Mouse (Mus musculus) layer of hippocampus, postnatal 25 days (tissue): Measurements from ENCODE around the gene Glt8d1. TPM values are rescaled to one million over a fixed set of nuclear protein-coding genes. Genes with fewer than 3 reads are reported as not detected.

ENCODE experiments used
- total RNA-seq, 2 experiments: library from RNA; stranded (reverse); gene quantifications; 2 replicates each; pipeline ENCODE4 v1.2.3; 2021

The Glt8d1 gene
- total RNA-seq, 2 experiments from 2014 or later = 35.7 to 49.0 TPM

Other genes starting within 250 kb of the Glt8d1 start
- 10 to 100 TPM; 19.2 to 24.6 TPM for gene Tmem110, start 175.8 kb upstream of the Glt8d1 start, total RNA-seq
- gene Mustn1, start 122.2 kb upstream of the Glt8d1 start, total RNA-seq = 1 to 10 TPM; 1.3 TPM
- gene Itih4, start 114.9 kb upstream of the Glt8d1 start, total RNA-seq = not detected
- 10 to 100 TPM; 25.4 to 25.7 TPM for gene Itih3, start 77.6 kb upstream of the Glt8d1 start, total RNA-seq
- gene Itih1, start 58.1 kb upstream of the Glt8d1 start, total RNA-seq = not detected
- gene Nek4, start 50.0 kb upstream of the Glt8d1 start, total RNA-seq = 10 to 100 TPM; 16.9 to 17.0 TPM
- 100 to 1,000 TPM; 171 to 189 TPM for gene Spcs1, start 272 bp downstream of the Glt8d1 start, total RNA-seq
- 10 to 100 TPM; 55.3 to 59.0 TPM for gene Pbrm1, start 17.7 kb downstream of the Glt8d1 start, total RNA-seq
- 10 to 100 TPM; 36.0 to 57.6 TPM for gene Gnl3, start 17.8 kb downstream of the Glt8d1 start, total RNA-seq
- 10 to 100 TPM; 28.6 to 29.6 TPM for gene Smim4, start 127.6 kb downstream of the Glt8d1 start, total RNA-seq
- gene Nt5dc2, start 129.7 kb downstream of the Glt8d1 start, total RNA-seq = 10 to 100 TPM; 12.8 to 17.9 TPM
- 10 to 100 TPM; 13.9 to 17.5 TPM for gene Stab1, start 167.2 kb downstream of the Glt8d1 start, total RNA-seq
- 1 to 10 TPM; 2.2 to 3.1 TPM for gene Tnnc1, start 206.9 kb downstream of the Glt8d1 start, total RNA-seq
- 100 to 1,000 TPM; 431 to 467 TPM for gene Nisch, start 215.5 kb downstream of the Glt8d1 start, total RNA-seq
- gene Sema3g, start 216.5 kb downstream of the Glt8d1 start, total RNA-seq = 1 to 10 TPM; 4.4 to 5.0 TPM
- gene Phf7, start 249.9 kb downstream of the Glt8d1 start, total RNA-seq = 1 to 10 TPM; 3.6 to 4.1 TPM